Mouse (Mus musculus) megakaryocyte, embryonic 14.5 days (primary cell): ENCODE results near the gene Prph2.

ENCODE experiments used
- FLI1 ChIP-seq: IDR thresholded peaks from 2 replicates; pipeline ENCODE4 v1.6.1; 2012; ENCODE audit warnings: low read length, inconsistent platforms, mixed read lengths
- GATA1 ChIP-seq: IDR thresholded peaks from 3 replicates; pipeline ENCODE4 v1.6.1; 2012; ENCODE audit warnings: mixed read lengths, low read length, inconsistent platforms, borderline replicate concordance

DNA sequence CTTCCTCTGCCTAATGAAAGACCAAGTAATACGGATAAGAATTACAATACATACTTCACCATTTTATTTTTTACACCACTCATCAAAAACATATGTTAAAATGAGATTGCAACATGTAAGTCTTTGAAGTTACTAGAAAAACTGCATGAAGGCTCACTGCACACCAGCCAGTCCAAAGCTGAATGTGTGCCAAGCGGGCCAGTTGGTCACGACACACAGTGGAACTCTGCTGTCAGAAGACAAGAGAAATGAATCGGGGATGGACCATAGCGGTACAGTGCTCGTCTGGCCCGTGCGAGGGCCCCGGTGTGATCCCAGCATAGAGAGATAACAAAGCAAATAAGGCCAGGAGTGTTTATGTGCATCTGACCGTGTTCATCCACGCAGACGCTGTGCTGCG lies 52.9 kb downstream of the Prph2 start:
- TF ChIP-seq FLI1 (no peak), GATA1 (no peak)
